Mouse (Mus musculus) granulocyte monocyte progenitor cell, adult 5-6 weeks (primary cell): Measurements from ENCODE around the gene D930020B18Rik. TPM values are rescaled to one million over a fixed set of nuclear protein-coding genes. Genes with fewer than 3 reads are reported as not detected.

Experiments
- ATAC-seq: replicated peaks from 2 replicates; pipeline ENCODE4 v1.8.0; 2016; ENCODE audit warnings: mild to moderate bottlenecking, moderate TSS enrichment, inconsistent platforms; ENCODE audit not compliant: poor library complexity, severe bottlenecking
- total RNA-seq, 2 experiments: library from RNA; stranded (forward) in 1 of 2; stranded (reverse) in 1 of 2; fragments of 200-712, 200-1000 nt in 1 of 2; fragments of >200 nt in 1 of 2; fragmentation: Nextera tagmentation in 1 of 2; gene quantifications; 2 replicates each; pipeline ENCODE4 v1.2.3; 2014 to 2017

D930020B18Rik gene
- total RNA-seq (2014; fragmentation: Nextera tagmentation) = not detected in 2 replicates
- 2.5 TPM in 1 of 2 replicates, not detected in the other for total RNA-seq (2017)

DNA sequence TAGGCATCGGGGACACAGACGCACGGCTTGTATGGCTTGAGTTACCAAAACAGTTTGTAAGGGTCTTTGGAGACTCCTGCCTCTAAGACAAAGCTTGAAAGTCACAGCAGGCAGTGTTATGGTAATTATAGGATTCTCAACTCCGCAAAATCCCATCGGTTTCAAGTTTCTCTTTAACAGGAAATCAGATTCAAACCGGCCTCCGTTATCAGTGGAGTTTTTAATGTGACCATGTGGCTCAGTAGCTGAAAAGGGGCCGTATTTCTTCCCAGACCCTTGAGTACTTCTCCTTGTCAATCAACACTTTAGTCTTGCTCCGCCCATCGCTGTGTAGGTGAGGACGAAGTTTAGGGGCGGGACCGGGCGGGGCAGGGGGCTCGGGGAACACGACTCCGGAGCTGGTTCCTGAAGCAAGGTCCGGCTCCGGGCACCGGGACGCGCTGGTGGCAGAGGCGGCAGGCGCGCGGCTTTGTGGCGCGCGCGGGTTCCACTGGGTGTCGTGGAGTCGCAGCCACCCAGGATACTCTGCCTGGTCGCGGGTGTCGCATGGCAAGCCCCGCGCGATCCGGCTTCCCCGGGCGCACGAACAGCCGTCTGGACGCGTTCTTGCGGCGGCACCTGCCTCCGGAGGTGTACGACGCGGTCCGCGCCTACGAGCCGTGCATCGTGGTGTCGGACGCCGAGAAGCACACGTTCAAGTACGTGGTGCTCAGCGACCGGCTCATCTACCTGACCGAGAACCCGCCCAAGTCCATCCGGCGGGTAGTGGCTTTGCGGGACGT, at the start of gene D930020B18Rik:
Gene D930020B18Rik (plus strand): TSS at position 317 of the 782 bp plus-strand sequence.
- ATAC-seq = peak; percentile 58

DNA sequence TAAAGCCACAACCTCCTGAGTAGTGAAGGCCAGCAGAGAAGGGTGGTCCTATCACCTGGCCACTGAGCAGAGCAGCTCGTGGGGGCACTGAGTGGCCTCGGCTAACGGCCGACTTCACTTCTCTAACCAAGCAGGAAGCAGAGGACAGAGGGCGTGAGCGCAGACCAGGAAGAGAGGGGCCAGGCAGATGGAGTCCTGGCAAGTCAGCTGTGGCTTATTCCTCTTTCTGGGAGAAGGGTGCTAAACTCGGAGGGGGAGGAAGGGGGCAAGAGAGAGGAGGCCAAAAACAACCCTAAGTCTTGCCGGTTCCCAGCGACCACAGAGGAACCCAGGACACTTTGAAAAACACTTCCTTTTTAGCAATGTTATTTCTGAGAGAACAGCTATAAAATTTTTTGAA, 44.8 kb upstream of the D930020B18Rik start:
- peak; percentile 98 for ATAC-seq

DNA sequence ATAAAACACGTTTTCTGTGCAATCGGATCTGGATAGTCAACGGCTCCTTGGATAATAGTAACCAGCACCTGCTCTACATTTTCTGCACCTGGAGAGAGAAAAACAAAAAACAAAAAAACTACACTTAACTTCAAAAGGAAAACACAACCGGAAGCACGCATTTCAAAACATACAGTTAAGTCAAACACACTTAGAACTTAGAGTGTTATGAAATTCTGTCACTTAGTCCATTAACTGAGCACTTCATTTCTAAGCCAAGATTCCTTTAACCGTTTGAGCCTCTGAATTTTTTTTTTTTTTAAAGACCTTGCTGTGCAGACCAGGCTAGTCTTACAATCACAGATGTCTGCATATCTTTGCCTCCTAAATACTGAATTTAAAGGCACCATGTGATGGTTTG, 40.1 kb upstream of the D930020B18Rik start:
- ATAC-seq = no peak

DNA sequence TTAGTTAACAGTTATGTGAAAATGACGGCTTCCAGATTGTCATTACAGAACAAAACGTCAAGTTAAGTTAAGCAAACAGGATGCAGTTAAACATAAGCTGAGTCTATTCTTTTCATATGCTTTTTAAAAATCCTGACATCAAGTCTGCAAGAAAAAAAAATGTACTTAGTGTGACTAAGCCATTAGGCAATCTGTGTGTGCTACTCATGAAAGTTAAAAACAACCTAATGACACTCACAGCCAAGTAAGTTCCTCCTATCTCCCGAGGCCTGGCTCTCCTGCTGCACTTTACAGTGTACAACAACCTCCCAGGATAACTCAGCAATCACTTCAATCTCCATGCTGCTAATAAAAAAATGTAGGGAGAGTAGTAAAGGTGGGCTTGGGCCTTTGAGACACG, 37.8 kb upstream of the D930020B18Rik start:
- no peak for ATAC-seq

DNA sequence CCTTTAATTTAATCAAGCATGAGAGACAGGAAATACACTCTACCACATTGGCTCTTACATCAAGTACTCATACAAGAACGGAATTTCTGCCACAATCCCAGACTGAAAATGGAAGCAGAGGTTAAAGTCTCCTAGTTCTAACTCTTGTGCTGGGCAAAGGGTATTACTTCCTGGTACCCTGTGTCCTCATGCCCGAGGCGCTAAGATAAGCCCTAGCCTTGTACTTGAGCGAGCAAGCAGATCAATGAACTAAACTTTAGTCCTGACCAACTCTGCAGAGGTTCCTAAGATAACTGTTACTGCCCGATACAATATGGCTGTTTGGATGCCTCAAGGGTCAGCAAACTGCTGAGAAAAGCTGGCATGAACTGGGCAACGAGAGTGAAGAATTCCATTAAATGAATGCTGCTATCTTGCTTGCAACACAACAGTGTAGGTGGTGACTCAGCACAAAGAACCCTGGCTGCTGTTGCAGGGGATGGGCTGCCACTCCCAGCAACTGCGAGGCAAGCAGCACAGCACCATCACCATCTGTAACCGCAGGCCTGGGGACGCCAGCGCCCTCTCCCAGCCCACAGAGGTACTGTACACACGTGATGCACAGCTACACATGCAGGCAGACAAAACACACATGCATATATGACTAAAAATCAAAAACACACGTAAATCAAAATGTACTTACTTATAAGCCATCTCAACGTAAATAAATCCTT, 36.6 kb upstream of the D930020B18Rik start:
- peak; percentile 35; the same call in 1 of the 2 replicates for ATAC-seq

DNA sequence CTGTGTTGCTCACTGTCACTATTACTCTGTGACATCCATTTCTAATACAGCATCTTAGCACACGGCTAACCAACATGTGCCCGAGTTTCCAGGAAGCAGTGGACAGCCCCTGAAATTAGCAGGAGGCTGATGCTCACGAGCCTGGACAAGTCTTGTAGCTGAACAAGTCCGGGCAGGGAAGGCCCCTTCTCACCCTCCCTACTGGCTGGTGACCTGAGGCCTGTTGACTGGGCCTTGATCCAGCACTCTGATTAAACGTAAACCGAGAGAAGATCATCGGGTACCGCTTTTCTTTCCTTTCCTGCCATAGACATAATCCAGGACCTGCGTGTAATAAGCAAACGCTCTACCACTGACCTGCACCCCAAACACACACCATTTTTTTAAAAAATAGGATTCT, 33.2 kb upstream of the D930020B18Rik start:
- no peak for ATAC-seq

DNA sequence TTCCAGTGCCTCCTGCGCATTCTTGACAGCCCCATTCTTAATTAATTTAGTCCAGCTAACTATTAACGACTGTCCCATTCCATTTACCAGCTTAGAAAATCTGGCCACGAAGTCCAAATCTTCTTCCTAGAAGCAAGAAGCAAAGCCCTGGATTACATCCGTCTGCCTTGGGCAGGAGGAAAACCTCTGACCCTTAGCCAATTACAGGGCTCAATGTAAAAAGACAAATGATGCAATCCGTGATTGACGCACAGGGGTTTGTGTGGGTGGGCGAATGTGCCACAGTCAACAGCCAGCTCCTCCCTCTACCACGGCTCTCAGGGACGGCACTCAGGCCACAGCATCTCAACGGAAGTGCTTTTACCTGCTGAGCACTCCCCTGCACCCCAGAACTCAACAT, 29.8 kb upstream of the D930020B18Rik start:
- peak; percentile 73 for ATAC-seq

DNA sequence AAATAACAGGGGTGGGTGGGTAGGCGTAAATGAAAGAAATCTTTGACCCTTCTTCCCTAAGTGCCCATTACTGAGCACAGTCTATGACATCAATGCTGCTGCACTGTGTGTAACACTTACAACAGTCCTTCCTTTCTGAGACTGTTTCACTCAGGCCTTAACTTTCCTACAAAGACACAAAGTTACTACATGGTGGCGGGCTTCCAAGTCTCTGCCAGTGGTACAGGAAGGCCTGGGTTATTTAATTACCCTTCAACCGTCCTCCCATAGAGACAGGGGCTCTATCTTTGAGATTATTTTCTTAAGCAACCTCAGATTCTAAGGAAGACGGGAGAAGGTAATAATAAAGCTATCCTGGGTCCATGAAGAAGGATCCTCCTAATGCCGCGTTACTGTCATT, 28.9 kb upstream of the D930020B18Rik start:
- ATAC-seq = no peak

DNA sequence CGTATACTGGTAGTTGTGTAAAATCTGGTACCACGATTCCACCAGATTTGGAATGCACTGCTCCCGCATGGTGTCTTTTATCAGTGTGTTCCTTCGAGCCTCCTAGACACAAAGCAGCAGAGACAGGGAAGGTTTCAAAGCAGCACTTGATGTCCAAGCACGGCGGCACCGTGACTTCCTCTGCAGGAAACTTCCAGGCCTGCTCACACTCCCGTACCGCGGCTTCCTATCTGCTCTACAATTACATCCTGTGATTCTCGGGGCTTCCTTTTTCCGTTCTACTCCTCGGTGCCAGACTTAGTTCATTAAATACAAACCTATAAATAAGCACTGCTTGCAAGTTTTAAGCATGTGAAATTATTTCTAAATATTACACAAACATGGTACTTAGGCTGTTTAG, 27.8 kb upstream of the D930020B18Rik start:
- ATAC-seq = peak; percentile 58

DNA sequence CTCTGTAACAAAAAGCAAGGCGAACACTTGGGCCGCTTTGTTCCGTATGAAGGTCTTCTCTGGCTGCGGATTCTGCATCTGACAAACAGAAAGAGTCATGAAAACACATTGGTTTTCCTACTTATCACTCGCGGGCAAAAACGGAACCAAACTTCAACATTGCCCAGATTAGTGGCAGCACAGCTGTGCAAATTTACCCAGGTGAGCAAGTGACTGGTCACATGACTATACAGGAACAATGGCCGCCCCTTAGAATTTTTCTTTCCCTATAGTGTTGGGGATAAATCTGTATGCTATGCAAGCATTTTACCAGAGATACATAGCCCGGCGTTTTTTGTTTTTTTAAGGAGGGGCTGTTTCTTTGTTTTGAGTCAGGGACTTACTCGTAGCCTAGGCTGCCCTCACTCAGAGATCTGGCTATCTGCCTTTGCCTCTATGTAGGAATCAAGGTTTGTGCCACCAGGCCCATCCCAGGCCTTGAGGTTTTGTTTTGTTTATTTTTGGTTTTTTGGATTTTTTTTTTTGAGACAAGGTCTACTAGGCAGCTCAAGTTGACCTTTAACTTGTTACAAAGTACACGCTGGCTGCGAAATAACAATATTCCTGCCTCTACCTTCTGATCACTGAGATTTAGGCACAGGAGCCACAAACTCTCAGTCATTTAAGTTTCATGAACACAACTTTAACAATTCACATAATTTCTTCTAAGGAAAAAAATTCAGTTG, 26.1 kb upstream of the D930020B18Rik start:
- ATAC-seq = no peak

DNA sequence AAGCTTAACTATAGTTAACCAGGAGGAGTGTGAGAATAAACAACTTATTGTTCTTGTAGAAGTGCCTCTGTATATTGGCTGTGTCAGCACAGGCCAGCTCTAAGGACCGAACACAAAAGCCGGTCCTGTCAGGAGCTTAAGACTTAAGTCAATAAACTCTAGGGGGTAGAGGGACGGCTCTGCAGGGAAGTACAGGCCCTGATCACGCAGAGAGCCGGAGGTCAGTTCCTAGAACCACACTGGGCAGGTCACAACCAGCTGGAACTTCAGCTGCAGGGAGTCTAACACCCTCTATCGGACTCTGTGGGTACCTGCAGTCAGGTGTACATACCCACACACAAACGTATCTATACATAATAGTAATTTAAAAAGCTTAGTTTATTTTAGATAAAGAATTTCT, 25.5 kb upstream of the D930020B18Rik start:
- no peak for ATAC-seq

DNA sequence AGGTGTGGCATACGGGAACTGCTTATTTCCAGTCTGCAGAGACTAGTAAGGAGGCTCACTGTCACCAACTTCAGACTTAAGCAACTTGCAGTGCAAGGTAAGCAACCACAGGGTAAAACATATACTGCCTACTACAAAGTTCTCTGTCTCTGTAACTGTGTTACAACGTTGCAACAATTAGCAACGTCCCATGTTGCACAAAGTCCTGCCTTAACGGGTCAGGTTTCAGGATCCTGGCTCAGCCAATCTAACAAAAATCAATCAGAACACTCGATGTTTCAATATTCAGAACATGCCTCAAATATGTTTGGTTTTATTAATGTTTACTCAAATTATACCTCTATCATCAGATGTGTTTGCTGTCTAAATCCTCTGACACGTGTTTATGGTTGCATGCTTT, 19.0 kb upstream of the D930020B18Rik start:
- no peak for ATAC-seq

DNA sequence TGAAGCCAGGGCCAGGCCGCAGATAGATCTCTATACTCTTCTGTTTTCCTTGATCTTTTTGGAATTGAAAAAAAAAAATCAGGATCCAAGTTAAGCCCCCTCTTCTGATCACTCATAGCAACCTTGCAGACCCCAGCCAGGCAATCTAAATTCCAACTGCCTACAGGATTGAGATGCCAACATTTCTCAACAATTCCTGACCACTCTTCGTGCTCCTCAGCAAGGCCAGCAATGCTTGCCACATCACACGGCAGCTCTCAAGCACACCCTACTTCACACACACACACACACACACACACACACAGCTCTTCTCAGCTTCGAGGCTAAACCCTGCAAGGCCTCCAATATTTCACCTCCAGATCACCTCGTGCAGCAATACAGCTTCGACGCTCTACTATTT, 17.7 kb upstream of the D930020B18Rik start:
- 0 out of 2 replicates have a peak, but pooled peaks have one; percentile 11 for ATAC-seq

DNA sequence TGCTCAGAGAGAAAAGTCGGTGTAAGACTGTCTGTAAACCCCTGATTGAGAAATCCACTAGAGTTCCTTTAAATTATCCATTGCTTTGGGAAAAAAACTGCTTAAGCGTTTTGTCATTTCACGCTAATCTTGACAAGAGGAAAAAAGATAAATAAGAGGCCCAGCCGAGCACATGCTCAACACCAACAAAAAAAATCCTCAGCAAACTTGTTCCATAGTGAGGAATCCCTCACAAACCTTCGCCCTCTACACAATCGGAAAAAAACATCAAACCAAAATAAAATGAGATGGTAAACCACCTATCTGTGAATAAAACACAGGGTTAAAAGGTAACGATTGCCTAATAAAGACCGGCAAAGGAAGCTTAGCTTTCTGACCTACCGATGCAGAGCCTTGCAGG, 16.4 kb upstream of the D930020B18Rik start:
- ATAC-seq = no peak

DNA sequence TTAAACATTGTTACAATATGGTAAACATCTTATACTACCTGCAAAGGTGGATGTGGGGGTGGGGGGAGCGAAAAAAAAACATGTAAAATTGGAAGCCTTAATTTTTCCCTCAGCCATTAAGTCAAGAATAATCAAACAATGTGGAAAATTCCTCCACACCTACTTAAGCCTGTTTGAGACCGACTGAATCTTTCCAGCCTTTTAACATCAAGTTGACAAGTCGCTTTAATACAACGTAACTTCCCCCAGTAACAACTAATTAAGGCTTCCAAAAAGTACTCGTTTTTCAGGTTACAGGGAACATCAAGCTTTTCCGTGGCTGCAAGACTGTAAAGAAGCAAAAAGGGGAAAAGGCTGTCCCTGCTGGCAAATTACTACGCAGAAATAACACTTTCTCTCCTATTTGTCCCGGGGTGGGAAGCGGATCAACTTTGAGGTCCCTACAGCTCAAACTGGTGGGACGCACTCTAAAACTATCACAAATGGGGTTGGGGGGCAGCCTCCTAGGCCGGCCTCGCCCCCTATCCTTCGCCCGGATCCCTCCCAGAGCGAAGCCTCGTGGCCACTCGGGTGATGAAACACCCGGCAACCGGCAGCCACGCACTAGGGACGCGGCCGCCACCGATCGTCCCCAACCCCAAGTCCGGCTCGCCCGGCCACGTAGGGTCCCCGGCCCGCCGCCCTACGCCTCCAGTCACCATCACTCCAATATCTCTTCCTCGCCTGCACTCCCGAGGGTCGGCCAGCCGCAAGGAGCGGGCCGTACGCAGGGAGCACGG, 15.8 kb upstream of the D930020B18Rik start:
- ATAC-seq = peak; percentile 55

DNA sequence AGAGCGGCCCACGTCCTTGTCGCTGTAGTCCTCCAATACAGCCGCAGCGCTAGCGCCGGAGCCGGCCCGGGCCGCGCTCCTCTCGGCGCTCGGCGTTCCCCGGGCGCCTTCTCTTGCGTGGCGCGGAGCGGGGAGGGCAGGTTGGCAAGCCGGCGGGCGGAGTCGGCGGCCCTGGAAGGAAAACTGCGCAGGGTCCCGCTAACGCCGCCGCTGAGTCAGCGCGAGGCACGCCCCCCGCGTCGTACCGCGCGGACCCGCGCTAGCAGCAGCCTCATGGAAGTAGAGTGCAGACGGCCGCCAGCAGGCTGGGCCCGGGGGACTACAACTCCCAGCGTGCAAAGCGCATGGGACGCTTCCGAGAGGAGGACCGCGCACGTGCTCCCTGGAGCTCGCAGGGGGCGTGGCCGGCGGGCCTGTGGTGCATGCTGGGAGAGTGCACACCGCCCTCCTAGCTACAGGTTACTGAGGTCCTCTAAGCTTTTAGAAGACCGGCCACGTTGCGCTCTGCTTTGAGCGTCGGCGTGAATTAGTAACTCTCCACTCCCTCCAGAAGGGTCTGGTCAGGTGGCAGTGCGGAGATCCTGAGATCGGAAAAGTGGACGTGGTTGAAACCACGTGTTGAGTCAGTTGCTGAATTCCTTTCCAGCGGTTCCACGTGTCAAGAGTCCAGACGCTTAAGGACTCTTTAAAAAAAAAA, 15.1 kb upstream of the D930020B18Rik start, which contains the start of gene Xpot:
Gene Xpot (minus strand): TSS at position 147 of the 697 bp plus-strand sequence.
- peak; percentile 90 for ATAC-seq

DNA sequence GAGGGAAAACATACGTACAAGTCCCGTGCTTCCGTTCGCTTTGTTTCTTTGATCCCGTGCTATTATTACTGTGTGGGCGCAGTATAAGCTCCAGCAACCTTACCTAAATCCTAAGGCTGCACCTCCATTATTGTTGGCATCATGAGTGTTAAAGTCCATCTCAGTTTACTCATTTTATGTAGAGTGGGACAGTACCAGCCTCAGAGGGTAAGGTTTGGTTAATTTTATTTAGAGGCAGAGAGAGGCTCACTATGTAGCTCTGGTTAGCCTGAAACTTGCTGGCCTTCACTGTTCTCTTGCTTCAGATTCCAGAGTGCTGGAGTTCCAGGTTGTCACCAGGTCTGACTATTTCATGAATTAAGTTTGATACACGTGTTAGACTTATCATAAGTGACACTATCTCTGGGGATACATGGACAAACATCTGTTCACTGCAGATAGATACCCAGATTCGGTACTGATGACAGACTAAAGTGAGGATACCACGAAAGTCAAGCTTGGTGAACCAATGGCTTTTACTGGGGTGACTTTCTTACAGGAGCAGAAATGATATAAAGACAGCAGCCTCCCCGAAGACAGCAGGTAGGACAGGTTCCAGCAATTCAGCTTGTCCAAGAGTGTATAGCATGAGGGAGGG, 14.1 kb upstream of the D930020B18Rik start:
- ATAC-seq = no peak

DNA sequence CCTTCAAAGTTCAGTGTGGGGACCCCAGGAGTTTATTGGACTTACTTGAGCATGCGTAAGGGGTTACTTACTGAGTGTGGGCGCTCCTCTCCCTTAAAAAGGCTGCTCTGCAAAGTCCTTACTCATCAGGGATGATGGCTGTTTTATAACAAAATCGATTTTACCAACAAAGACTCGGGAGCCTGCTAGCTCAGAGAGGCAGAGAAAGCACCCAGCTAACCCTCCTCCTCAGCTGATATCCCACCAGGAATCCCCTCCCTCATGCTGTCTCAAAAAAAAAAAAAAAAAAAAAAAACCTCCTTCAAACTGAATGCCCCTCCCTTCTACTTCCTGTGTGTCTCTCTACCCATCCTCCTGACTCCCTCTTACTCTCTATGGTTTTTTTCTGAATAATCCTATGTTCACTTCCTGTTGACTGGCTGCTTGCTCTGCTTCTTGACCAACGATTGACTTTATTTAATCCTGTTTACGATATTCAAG, 12.8 kb upstream of the D930020B18Rik start:
- ATAC-seq = no peak

DNA sequence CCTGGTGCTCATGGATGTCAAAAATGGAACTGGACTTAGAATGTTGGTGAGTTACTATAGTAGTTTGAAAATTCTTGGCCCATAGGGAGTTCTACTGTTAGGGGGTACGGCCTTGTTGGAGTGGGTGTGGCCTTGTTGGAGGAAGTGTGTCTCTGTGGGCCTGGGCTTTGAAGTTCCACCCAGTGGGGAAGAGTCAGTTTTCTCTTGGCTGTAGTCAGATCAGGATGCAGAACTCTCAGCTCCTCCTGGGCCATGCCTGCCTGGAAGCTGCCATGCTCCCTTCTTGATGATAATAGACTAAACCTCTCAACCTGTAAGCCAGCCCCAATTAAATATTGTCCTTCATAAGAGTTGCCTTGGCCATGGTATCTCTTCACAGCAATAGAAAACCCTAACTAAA, 7.2 kb upstream of the D930020B18Rik start:
- ATAC-seq = peak; percentile 72
